In the genomic region with DNA sequence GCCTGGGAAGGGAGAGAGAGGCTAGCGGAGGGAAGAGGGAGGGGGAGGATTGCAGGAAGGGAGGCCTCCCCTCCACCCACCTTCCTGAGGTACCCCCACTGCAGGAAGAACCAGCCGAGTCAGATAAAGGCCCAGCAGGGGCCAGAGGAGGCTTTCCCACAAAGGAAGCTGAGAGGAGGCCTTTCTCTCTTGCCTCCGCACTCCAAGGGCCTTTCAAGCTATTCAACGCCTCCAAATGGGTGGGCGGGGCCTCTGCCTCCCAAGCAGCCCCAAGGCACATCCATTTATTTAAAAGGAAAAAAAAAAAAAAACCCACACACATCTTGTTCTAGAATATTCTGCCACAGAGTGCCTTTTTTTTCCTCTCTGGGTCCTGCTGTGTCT, we compare ENCODE assay signal across 7 mouse cellular contexts.
DNase-seq lines count a peak whose midpoint lies in the region; ATAC-seq lines count a peak whose summit lies in the region.

No protein-coding gene starts in this region.

- no peak overlapping the region for H3K4me3 ChIP-seq in hindbrain, embryonic 13.5 days

- peaks cover 57% of the 10 kb centered on the region for H3K4me1 ChIP-seq in hindbrain, embryonic 13.5 days (replicated peaks)

- peak overlapping the region; percentile 59 for H3K9ac ChIP-seq in hindbrain, embryonic 13.5 days

- peak; percentile 38 for DNase-seq in thymus, postnatal 14 days
- DNase-seq in thymus, postnatal 0 days (ENCODE audit: low spot score), result no peak
- peak; percentile 90 for DNase-seq in embryo, embryonic 11 days
- DNase-seq in lung, postnatal 10 days, result peak; percentile 48
- peak; percentile 55 for DNase-seq in yolk sac, embryonic 10.5 days (ENCODE audit: low spot score)
- no peak for DNase-seq in cerebellum, adult 11-12 months

- H3K27ac ChIP-seq in hindbrain, embryonic 13.5 days, result peak overlapping the region; percentile 92

- H3K27me3 ChIP-seq in hindbrain, embryonic 13.5 days, result peaks cover 2% of the 10 kb centered on the region; the same call in 1 of the 2 replicates

- H3K9me3 ChIP-seq in hindbrain, embryonic 13.5 days, result no peaks in the 10 kb centered on the region

- peak; percentile 18; the same call in 1 of the 2 replicates for ATAC-seq in hindbrain, embryonic 13.5 days (ENCODE audit: low FRiP score)

- 4% methylated on average over 5 of the region's 5 CpGs for WGBS in hindbrain, embryonic 13.5 days

- peak overlapping the region; percentile 10; the same call in 1 of the 2 replicates for H3K4me2 ChIP-seq in hindbrain, embryonic 13.5 days

- H3K36me3 ChIP-seq in hindbrain, embryonic 13.5 days, result no peaks in the 10 kb centered on the region

Comparison
In these comparisons a context has a peak if more than half of its experiments do, and no peak if none do; other contexts are left out.
1. DNase-seq: peak in thymus, postnatal 14 days (single experiment), embryo, embryonic 11 days (single experiment), lung, postnatal 10 days (single experiment) and yolk sac, embryonic 10.5 days (single experiment); none in thymus, postnatal 0 days (single experiment) and cerebellum, adult 11-12 months (single experiment).